Mouse (Mus musculus) layer of hippocampus, postnatal 25 days (tissue): Measurements from ENCODE around the gene Gm49369. TPM values are rescaled to one million over a fixed set of nuclear protein-coding genes. Genes with fewer than 3 reads are reported as not detected.

Experiments
- DNase-seq, 2 experiments: peaks; one replicate each; pipeline ENCODE4 v3.0.0; 2022; ENCODE audit warnings: mixed read lengths in 2 of 2, low spot score in 1 of 2; ENCODE audit errors: extremely low spot score in 1 of 2
- total RNA-seq, 2 experiments: library from RNA; stranded (reverse); gene quantifications; 2 replicates each; pipeline ENCODE4 v1.2.3; 2021

Gm49369 gene
- total RNA-seq, 2 experiments from 2014 or later, result 3.2 to 10.3 TPM

- DNase-seq, result no peak
Measured at GRCm38 (mm10) chr7:142373641-142374412, 8.6 kb downstream of the Gm49369 start, which contains the start of gene Ifitm10. Gene Ifitm10, minus strand, starts transcription at chr7:142373753.

- no peak for DNase-seq
Measured at GRCm38 (mm10) chr7:142373039-142373438, 9.4 kb downstream of the Gm49369 start.

DNA sequence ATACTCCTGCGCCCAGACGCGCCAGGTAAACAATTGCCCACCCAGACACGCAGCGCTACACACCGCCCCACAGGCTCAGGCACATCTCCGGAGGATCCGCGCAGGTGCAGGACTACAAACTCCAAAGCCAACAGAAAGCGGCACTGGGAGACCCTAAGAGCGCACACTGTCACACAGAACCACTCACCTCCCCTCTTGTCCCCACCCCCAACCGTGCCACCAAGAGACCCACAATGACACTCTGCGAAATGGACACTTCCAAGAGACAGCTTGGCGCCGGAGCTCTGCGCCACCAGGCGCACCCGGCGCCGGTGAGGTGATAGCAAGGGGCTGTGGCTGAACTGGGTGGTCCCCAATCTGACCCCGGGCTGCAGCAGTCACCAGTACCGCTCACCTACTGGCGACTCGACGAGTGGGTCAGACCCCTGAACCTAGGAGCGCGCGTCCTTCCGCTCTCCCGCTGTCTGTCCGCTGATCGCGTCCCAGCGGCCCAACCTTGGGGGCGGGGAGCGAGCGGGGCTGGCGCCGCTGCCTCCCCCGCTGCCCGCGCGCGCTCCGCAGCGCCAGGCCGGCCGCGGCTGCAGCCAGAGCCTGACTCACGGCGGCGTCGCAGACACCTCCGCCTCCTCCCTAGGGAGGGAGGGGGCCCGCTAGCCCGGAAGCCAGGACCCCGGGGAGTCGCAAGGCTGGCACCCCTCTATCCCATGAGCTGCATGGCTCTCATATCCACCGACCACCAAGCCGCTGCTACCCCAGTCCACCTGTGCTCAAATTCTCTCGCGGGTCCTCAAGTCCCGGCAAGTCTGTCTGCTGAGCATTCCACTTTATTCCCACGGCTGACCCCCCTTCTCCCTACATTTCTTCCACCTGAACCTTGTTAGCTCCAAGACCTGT lies 10.5 kb downstream of the Gm49369 start:
- no peak for DNase-seq

DNA sequence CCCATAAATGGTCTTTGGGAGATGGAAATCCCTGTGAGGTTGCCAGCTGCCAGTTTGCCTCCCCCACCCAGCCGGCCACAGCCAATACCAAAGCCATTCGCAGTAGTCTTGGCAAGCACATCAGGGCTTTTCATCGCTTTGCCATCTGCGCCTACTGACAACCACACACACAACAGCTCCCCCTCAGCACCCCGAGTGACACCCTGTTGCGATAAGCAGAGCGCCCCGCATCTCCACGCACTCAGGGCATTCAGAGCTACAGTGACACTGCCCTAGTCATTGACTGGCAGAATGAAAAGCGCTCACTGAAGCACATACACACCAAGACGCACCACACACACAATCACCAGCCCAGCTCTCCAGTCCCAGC lies 11.1 kb downstream of the Gm49369 start:
- DNase-seq, result peak; percentile 44 to 60

- peak in 1 of 2 experiments; percentile 32 for DNase-seq
Measured at GRCm38 (mm10) chr7:142370937-142371336, 11.5 kb downstream of the Gm49369 start.

DNA sequence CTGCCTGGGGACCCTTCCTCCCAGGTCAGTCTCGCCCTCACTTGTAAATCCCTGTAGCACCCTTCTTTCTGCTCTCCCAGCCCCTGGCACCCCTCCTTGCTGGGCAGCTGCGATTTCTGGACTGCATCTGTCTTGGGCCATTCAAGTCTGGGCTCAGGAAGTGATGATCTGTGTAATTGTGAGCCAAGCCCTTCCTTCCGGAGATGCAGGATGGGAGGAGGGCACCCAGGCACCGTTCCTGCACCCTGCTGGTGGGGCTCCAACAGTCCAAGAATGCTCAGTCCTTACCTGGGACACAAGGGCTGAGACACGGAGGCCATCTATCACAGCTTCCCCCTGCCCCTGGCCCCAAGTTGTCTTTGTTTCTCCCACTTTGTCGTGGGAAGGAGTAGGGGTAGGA lies 12.6 kb downstream of the Gm49369 start:
- no peak for DNase-seq

- DNase-seq, result no peak
Measured at GRCm38 (mm10) chr7:142368856-142369255, 13.6 kb downstream of the Gm49369 start.

DNA sequence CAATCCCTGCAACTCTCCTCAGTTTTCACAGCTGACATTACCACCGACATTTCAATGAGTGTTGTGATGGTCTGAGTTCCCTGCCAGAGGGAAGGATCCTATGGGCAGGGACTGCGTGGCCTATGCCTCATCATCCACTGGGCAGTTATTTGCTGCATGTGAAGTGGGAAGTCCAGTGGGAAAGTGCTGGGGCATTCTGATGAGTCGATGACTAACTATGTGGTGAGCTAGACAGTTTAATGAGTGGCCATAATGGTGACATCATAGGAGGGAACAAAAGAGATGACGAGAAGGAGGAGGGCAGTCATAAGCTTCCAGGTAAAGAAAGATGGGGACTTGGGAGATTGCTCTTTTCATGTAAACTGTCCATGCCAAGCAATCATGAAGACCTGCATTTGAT lies 19.4 kb downstream of the Gm49369 start:
- no peak for DNase-seq

GRCm38 (mm10) chr7:142360743-142361142 lies 21.7 kb downstream of the Gm49369 start:
- no peak for DNase-seq

GRCm38 (mm10) chr7:142359129-142359528 lies 23.3 kb downstream of the Gm49369 start:
- DNase-seq, result no peak

GRCm38 (mm10) chr7:142357566-142357965 lies 24.9 kb downstream of the Gm49369 start:
- DNase-seq, result no peak

GRCm38 (mm10) chr7:142354661-142355233 lies 27.7 kb downstream of the Gm49369 start:
- DNase-seq, result no peak

DNA sequence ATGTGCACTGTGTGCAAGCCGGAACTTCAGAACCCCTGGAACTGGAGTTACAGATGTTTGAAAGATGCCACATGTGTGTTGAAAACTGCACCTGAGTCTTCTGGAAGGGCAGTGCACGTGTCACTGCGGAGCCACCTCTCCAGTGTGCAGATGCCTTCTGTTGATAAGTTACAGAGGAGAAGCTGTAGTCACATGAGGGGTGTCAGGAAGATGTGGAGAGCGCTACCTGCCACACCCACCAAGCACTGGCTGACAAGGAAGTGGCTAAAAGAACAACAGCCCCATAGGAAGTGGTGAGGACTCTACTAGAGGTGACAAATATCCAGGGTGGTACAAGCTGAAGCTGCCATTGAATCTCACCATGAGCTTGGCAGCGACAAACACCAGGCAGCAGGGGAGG lies 28.6 kb downstream of the Gm49369 start:
- DNase-seq, result no peak

DNA sequence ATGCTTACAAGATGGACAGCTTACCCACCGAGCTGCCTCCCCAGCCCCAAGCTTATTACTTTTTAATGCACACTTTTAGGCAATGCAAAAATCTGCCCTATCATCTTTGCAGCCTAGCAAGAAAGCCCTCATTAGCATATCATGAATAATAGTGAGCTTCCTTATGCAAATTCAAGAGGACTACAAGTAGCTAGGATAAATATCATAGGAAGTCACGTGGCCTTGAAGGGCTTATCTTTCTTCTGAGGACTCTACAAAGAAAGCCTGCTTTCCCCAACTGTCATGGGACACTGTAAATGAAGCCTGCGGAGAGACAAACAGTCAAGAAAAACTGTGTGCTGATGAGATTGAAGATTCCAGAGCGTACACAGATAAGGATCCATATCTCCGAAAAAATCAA lies 30.9 kb downstream of the Gm49369 start:
- no peak for DNase-seq

- DNase-seq, result peak; percentile 23 to 31
Measured at GRCm38 (mm10) chr7:142349308-142349961, 33.0 kb downstream of the Gm49369 start.

- DNase-seq, result no peak
Measured at GRCm38 (mm10) chr7:142347542-142347941, 34.9 kb downstream of the Gm49369 start.

DNA sequence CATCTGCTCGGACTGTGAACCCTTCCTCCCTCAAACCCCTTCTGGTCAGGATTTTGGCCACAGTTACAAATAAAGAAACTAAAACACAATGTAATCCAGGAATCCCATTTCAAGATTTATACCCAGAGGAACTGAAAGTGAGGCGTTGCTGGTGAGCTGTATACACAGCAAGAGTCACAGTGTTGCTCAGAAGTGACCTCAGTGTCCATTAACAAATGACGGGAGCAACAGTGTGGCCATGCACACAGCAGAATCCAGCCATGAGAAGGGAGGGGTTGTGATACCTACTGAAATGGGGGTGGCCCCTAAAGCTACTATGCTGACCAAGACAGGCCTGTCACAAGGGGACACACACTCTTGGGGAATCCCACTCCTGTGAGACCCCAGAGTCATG lies 40.2 kb downstream of the Gm49369 start:
- DNase-seq, result no peak

DNA sequence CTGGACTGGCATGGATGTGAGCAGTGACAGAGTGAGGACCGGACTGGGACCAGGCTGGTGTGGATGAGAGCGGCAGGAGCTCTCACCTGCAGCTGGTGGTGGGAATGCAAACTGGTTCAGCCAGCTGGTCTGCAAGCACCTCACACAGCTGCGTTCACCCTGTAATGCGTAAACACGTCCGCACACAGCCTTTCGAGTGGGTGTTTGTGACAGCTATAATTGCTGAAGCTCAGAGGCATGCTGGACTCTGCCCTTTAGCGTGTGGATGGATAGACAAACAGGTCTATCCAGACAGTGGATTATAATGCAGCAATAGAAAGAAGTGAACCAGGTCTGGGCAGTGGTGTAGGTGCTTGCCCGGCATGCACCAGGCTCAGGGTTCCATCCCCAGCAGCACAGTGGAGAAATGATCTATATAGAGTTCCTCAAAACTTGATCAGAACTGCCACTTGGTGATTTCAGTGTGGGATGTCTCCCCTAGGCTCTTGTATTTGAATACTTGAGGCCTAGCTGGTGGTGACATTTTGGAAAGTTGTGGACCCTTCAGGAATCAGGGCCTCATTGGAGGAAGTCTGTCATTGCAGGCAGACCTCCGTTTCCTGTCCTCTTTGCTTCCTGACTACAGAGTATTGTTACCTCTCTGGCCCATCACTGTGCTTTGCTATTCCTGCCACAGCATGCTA lies 40.8 kb downstream of the Gm49369 start:
- DNase-seq, result no peak

DNA sequence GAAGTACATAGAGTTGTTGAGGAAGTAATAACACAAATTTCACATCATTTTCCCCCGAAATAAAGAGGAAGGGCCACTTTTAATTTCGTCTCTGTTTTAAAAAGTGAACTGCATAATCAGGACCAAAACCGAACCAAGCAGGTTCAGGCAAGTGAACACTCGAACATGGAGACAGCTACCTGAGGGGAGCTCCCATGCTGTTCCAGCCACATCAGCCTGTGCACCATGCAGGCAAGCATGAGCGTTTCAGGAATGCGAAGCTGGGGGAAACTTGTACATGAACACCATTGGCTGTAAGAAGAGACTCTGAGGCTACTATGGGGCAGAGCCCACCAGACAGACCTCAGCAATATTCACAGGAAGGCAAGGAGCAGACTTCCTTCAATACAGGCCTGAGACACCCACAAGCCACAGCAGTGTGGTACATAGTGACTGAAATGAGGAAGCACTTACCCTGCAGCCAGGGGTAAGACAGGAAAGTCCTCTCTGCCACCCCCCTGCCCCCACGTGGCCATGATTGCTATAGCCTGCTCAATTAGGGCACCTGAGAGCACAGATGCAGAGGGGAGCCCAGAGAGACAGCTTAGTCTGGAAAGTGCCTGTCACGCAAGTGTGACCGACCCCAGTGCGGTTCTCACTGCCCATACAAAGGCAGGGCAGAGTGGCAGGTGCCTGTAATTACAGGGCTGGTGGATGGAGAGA lies 42.0 kb downstream of the Gm49369 start:
- no peak for DNase-seq
